In genomic region chr2:171765071-171765470, GRCm38 (mm10) we compare ENCODE assay signal across 12 mouse cellular contexts.
"Had no signal": no experiment of that assay in that cellular context is flagged by ENCODE, and none has a peak within 500 bp of the region (broad histone marks: within the 10 kb centered on the region; RNA-seq: fewer than 3 reads in every experiment).

No protein-coding gene starts in this region.

- DNase-seq: left cerebral cortex, postnatal 4 days; liver; liver, embryonic 13.5 days; liver, postnatal 0 days; lung, adult 18-20 months; lung, adult 2 months; lung, embryonic 14.5 days; lung, postnatal 10 days; lung, postnatal 14 days; lung, postnatal 36 days; lung, postnatal 4 days; midbrain, embryonic 14.5 days had no signal
